Mouse (Mus musculus) forebrain, embryonic 14.5 days (tissue): Measurements from ENCODE around the gene Rspo1. TPM values are rescaled to one million over a fixed set of nuclear protein-coding genes. Genes with fewer than 3 reads are reported as not detected.

Experiments used
- ATAC-seq: fragments of 200-750 bp; cut with Nextera tagmentation; 2 replicates; pipeline ENCODE4 v1.8.0; 2017; ENCODE audit warnings: mild to moderate bottlenecking, moderate library complexity
- DNase-seq: peaks from one replicate; pipeline ENCODE4 v3.0.0-alpha.2; 2015; ENCODE audit warnings: low spot score
- H3K27ac ChIP-seq: fragments of 300-500 bp; sonication (generic); 2 replicates; pipeline ENCODE4 v1.5.1; 2014; ENCODE audit warnings: low read depth, mild to moderate bottlenecking, control low read depth, low read length, moderate library complexity
- H3K27me3 ChIP-seq: fragments of 300-500 bp; sonication (generic); replicated peaks from 2 replicates; pipeline ENCODE4 v1.6.1; 2014; ENCODE audit warnings: low read length, control low read depth, mixed read lengths; ENCODE audit not compliant: control insufficient read depth, insufficient read depth
- H3K36me3 ChIP-seq: fragments of 300-500 bp; sonication (generic); 2 replicates; pipeline ENCODE4 v1.6.1; 2014; ENCODE audit warnings: low read length, control low read depth; ENCODE audit not compliant: control insufficient read depth, insufficient read depth
- H3K4me1 ChIP-seq: fragments of 300-500 bp; sonication (generic); 2 replicates; pipeline ENCODE4 v1.6.1; 2014; ENCODE audit warnings: antibody characterized with exemption, low read length, control low read depth; ENCODE audit not compliant: control insufficient read depth, insufficient read depth
- H3K4me2 ChIP-seq: fragments of 300-500 bp; sonication (generic); 2 replicates; pipeline ENCODE4 v1.6.1; 2014; ENCODE audit warnings: mild to moderate bottlenecking, control low read depth, low read length
- H3K4me3 ChIP-seq: fragments of 300-500 bp; sonication (generic); 2 replicates; pipeline ENCODE4 v1.5.1; 2014; ENCODE audit warnings: low read depth, low read length, control low read depth
- H3K9ac ChIP-seq: fragments of 300-500 bp; sonication (generic); 2 replicates; pipeline ENCODE4 v1.6.1; 2014; ENCODE audit warnings: mild to moderate bottlenecking, low read length, control low read depth, moderate library complexity
- H3K9me3 ChIP-seq: fragments of 300-500 bp; sonication (generic); replicated peaks from 2 replicates; pipeline ENCODE4 v1.6.1; 2016; ENCODE audit warnings: low read length, control low read depth, mixed read lengths; ENCODE audit not compliant: control insufficient read depth
- WGBS: fragments of 180-500 bp; shearing (Covaris S2); extraction: QIAGEN DNeasy Blood & Tissue Kit; methylation state at CpG from one replicate; pipeline ENCODE4 v1.1.7; 2014; 5-methylcytosine and 5-hydroxymethylcytosine counted together
- polyA plus RNA-seq: library from polyadenylated mRNA; unstranded; fragments of >200 nt; fragmentation: Nextera tagmentation; extraction: Ambion mirVana; gene quantifications from 2 replicates; pipeline ENCODE4 v1.2.1, GENCODE M21; 2014

Rspo1 gene
- polyA plus RNA-seq, 1 experiment from 2014 or later: 2.4 TPM

GRCm38 (mm10) chr4:124986739-124987710 lies 795 bp downstream of the Rspo1 start:
- ATAC-seq (no peak), DNase-seq (peak; percentile 48)
- H3K36me3 ChIP-seq: no peaks in the 10 kb centered on the region
- 3% methylated on average over 43 of the region's 51 CpGs for WGBS
- H3K27ac ChIP-seq: no peak overlapping the region
- no peaks in the 10 kb centered on the region for H3K9me3 ChIP-seq
- peak overlapping the region; percentile 30 for H3K4me3 ChIP-seq
- peaks cover 5% of the 10 kb centered on the region for H3K4me1 ChIP-seq
- H3K4me2 ChIP-seq: peak overlapping the region; percentile 51
- H3K9ac ChIP-seq: peak overlapping the region; percentile 37
- peaks cover 67% of the 10 kb centered on the region for H3K27me3 ChIP-seq

- Histone ChIP-seq H3K4me1 (peaks cover 5% of the 10 kb centered on the region), H3K27me3 (peaks cover 67% of the 10 kb centered on the region)
These were observed 1.5 kb downstream of the Rspo1 start for GRCm38 (mm10) chr4:124987711-124988097.

GRCm38 (mm10) chr4:124988382-124988781 lies 2.2 kb downstream of the Rspo1 start:
- no peak overlapping the region for H3K27ac ChIP-seq
- no peak overlapping the region for H3K4me2 ChIP-seq
- H3K9me3 ChIP-seq: no peaks in the 10 kb centered on the region
- no peak for ATAC-seq
- H3K4me1 ChIP-seq: peaks cover 5% of the 10 kb centered on the region
- no peak overlapping the region for H3K9ac ChIP-seq
- no peaks in the 10 kb centered on the region for H3K36me3 ChIP-seq
- peaks cover 67% of the 10 kb centered on the region for H3K27me3 ChIP-seq
- WGBS: 19% methylated on average over 9 of the region's 9 CpGs
- no peak overlapping the region for H3K4me3 ChIP-seq
- no peak for DNase-seq

More at GRCm38 (mm10) chr4:124987711-124988097, 1.5 kb downstream of the Rspo1 start:
- H3K36me3 ChIP-seq: no peaks in the 10 kb centered on the region
- WGBS: 5% methylated on average over 10 of the region's 10 CpGs
- 0 out of 2 replicates have a peak overlapping the region, but pooled peaks have one; percentile 5 for H3K4me2 ChIP-seq
- no peaks in the 10 kb centered on the region for H3K9me3 ChIP-seq
- H3K9ac ChIP-seq: no peak overlapping the region
- no peak overlapping the region for H3K27ac ChIP-seq
- no peak for ATAC-seq
- DNase-seq: no peak
- no peak overlapping the region for H3K4me3 ChIP-seq

- H3K9ac ChIP-seq: peak overlapping the region; percentile 32; the same call in 1 of the 2 replicates
- DNase-seq: no peak
These were observed 3.6 kb downstream of the Rspo1 start for GRCm38 (mm10) chr4:124989787-124990253.

GRCm38 (mm10) chr4:124990325-124990724 lies 4.1 kb downstream of the Rspo1 start:
- DNase-seq (no peak), ATAC-seq (no peak)
- Histone ChIP-seq H3K4me2 (peak overlapping the region; percentile 16; the same call in 1 of the 2 replicates), H3K9ac (peak overlapping the region; percentile 32; the same call in 1 of the 2 replicates), H3K27me3 (peaks cover 53% of the 10 kb centered on the region), H3K36me3 (no peaks in the 10 kb centered on the region), H3K9me3 (no peaks in the 10 kb centered on the region), H3K27ac (no peak overlapping the region), H3K4me1 (peaks cover 5% of the 10 kb centered on the region), H3K4me3 (no peak overlapping the region)
- WGBS: 3% methylated on average over 7 of the region's 7 CpGs

More at GRCm38 (mm10) chr4:124989787-124990253, 3.6 kb downstream of the Rspo1 start:
- Histone ChIP-seq H3K4me3 (no peak overlapping the region), H3K27me3 (peaks cover 58% of the 10 kb centered on the region), H3K9me3 (no peaks in the 10 kb centered on the region), H3K36me3 (no peaks in the 10 kb centered on the region), H3K27ac (no peak overlapping the region), H3K4me2 (peak overlapping the region; percentile 16; the same call in 1 of the 2 replicates), H3K4me1 (peaks cover 5% of the 10 kb centered on the region)
- 4% methylated on average over 20 of the region's 20 CpGs for WGBS
- no peak for ATAC-seq

GRCm38 (mm10) chr4:124997479-124998147 lies 11.4 kb downstream of the Rspo1 start:
- Histone ChIP-seq H3K4me1 (no peaks in the 10 kb centered on the region), H3K36me3 (no peaks in the 10 kb centered on the region), H3K27me3 (no peaks in the 10 kb centered on the region), H3K9me3 (no peaks in the 10 kb centered on the region), H3K4me3 (no peak overlapping the region), H3K4me2 (no peak overlapping the region), H3K27ac (no peak overlapping the region), H3K9ac (no peak overlapping the region)
- ATAC-seq (no peak), DNase-seq (no peak)
- WGBS: 68% methylated on average over 10 of the region's 10 CpGs

- 86% methylated on average over 3 of the region's 3 CpGs for WGBS
- Histone ChIP-seq H3K36me3 (no peaks in the 10 kb centered on the region), H3K9ac (no peak overlapping the region), H3K27me3 (no peaks in the 10 kb centered on the region), H3K9me3 (no peaks in the 10 kb centered on the region), H3K4me2 (no peak overlapping the region), H3K27ac (no peak overlapping the region), H3K4me1 (no peaks in the 10 kb centered on the region), H3K4me3 (no peak overlapping the region)
- DNase-seq (no peak), ATAC-seq (no peak)
These were observed 13.3 kb downstream of the Rspo1 start for GRCm38 (mm10) chr4:124999548-124999947.

GRCm38 (mm10) chr4:125002978-125003377 lies 16.7 kb downstream of the Rspo1 start:
- Histone ChIP-seq H3K27ac (no peak overlapping the region), H3K4me3 (no peak overlapping the region), H3K9ac (no peak overlapping the region), H3K36me3 (no peaks in the 10 kb centered on the region), H3K27me3 (no peaks in the 10 kb centered on the region), H3K4me2 (no peak overlapping the region), H3K9me3 (no peaks in the 10 kb centered on the region), H3K4me1 (no peaks in the 10 kb centered on the region)
- 88% methylated on average over 8 of the region's 8 CpGs for WGBS
- DNase-seq (no peak), ATAC-seq (no peak)
